ENCODE assay signal across 17 mouse cellular contexts in genomic region chr10:41767254-41767653, GRCm38 (mm10). TPM values are rescaled to one million over a fixed set of nuclear protein-coding genes. Genes with fewer than 3 reads are reported as not detected.
DNase-seq lines count a peak whose midpoint lies in the region; ATAC-seq and TF ChIP-seq lines count a peak whose summit lies in the region.
"Had no signal": no experiment of that assay in that cellular context is flagged by ENCODE, and none has a peak within 500 bp of the region (broad histone marks: within the 10 kb centered on the region; RNA-seq: fewer than 3 reads in every experiment).

No protein-coding gene starts in this region.

- H3K36me3 ChIP-seq in stomach, embryonic 16.5 days (ENCODE audit: control insufficient read depth, insufficient read depth, low read length) = no peaks in the 10 kb centered on the region
- no peaks in the 10 kb centered on the region for H3K36me3 ChIP-seq in stomach, postnatal 0 days (ENCODE audit: control insufficient read depth, insufficient read depth, low read length)
- H3K36me3 ChIP-seq in midbrain, embryonic 10.5 days = no peaks in the 10 kb centered on the region
- H3K36me3 ChIP-seq: embryonic facial prominence, embryonic 10.5 days; heart, embryonic 13.5 days; hindbrain, embryonic 15.5 days had no signal

- H3K4me2 ChIP-seq in stomach, embryonic 16.5 days (ENCODE audit: low read depth, low read length) = no peak overlapping the region
- no peak overlapping the region for H3K4me2 ChIP-seq in stomach, postnatal 0 days (replicated peaks; ENCODE audit: low read depth)
- H3K4me2 ChIP-seq: forebrain, embryonic 13.5 days; heart, embryonic 13.5 days; hindbrain, embryonic 15.5 days had no signal

- H3K4me3 ChIP-seq in stomach, embryonic 16.5 days (replicated peaks; ENCODE audit: low read length) = no peak overlapping the region
- H3K4me3 ChIP-seq in stomach, postnatal 0 days (ENCODE audit: low read depth, low read length) = no peak overlapping the region
- H3K4me3 ChIP-seq in midbrain, embryonic 10.5 days = no peak overlapping the region
- H3K4me3 ChIP-seq: embryonic facial prominence, embryonic 10.5 days; forebrain, embryonic 13.5 days; heart, embryonic 13.5 days; hindbrain, embryonic 15.5 days had no signal

- no peaks in the 10 kb centered on the region for H3K4me1 ChIP-seq in stomach, embryonic 16.5 days (ENCODE audit: control insufficient read depth, insufficient read depth, low read length)
- no peaks in the 10 kb centered on the region for H3K4me1 ChIP-seq in stomach, postnatal 0 days (replicated peaks; ENCODE audit: control insufficient read depth, insufficient read depth)
- H3K4me1 ChIP-seq in midbrain, embryonic 10.5 days = peaks cover 4% of the 10 kb centered on the region; the same call in 1 of the 2 replicates
- H3K4me1 ChIP-seq: embryonic facial prominence, embryonic 10.5 days; forebrain, embryonic 13.5 days; hindbrain, embryonic 15.5 days had no signal

- H3K9ac ChIP-seq in stomach, embryonic 16.5 days (ENCODE audit: low read length) = no peak overlapping the region
- no peak overlapping the region for H3K9ac ChIP-seq in stomach, postnatal 0 days (ENCODE audit: low read length)
- H3K9ac ChIP-seq: forebrain, embryonic 13.5 days; heart, embryonic 13.5 days; hindbrain, embryonic 15.5 days had no signal

- no peaks in the 10 kb centered on the region for H3K9me3 ChIP-seq in stomach, embryonic 16.5 days (replicated peaks; ENCODE audit: control insufficient read depth, low read length)
- H3K9me3 ChIP-seq in stomach, postnatal 0 days (ENCODE audit: control insufficient read depth, low read length) = no peaks in the 10 kb centered on the region
- H3K9me3 ChIP-seq in midbrain, embryonic 10.5 days (replicated peaks) = no peaks in the 10 kb centered on the region
- H3K9me3 ChIP-seq: embryonic facial prominence, embryonic 10.5 days; forebrain, embryonic 13.5 days; heart, embryonic 13.5 days; hindbrain, embryonic 15.5 days had no signal

- 89% methylated on average over 6 of the region's 6 CpGs for WGBS in stomach, embryonic 16.5 days
- WGBS in stomach, postnatal 0 days = 92% methylated on average over 6 of the region's 6 CpGs
- WGBS in midbrain, embryonic 10.5 days = 95% methylated on average over 6 of the region's 6 CpGs

- intact Hi-C loops in gastrocnemius, postnatal 36 days (cut with DNase I) = no loop called here

- H3K27ac ChIP-seq in stomach, embryonic 16.5 days (ENCODE audit: low read length) = peak overlapping the region; percentile 53; the same call in 1 of the 2 replicates
- no peak overlapping the region for H3K27ac ChIP-seq in stomach, postnatal 0 days (replicated peaks)
- H3K27ac ChIP-seq in midbrain, embryonic 10.5 days (replicated peaks) = no peak overlapping the region
- H3K27ac ChIP-seq: embryonic facial prominence, embryonic 10.5 days; forebrain, embryonic 13.5 days; heart, embryonic 13.5 days; hindbrain, embryonic 15.5 days had no signal

- DNase-seq in stomach, postnatal 0 days (ENCODE audit: low spot score) = no peak
- DNase-seq in thymus, postnatal 0 days (ENCODE audit: low spot score) = no peak
- no peak for DNase-seq in midbrain, embryonic 10.5 days (ENCODE audit: low spot score)
- DNase-seq in gastrocnemius, postnatal 36 days = no peak
- DNase-seq: adrenal gland, adult 2 months; adrenal gland, postnatal 25 days; cerebellum, adult 2 months; cerebellum, postnatal 10 days; heart, postnatal 36 days had no signal

- no peaks in the 10 kb centered on the region for H3K27me3 ChIP-seq in stomach, embryonic 16.5 days (ENCODE audit: control insufficient read depth, insufficient read depth, low read length)
- H3K27me3 ChIP-seq in stomach, postnatal 0 days (ENCODE audit: control insufficient read depth, insufficient read depth, low read length) = no peaks in the 10 kb centered on the region
- H3K27me3 ChIP-seq in midbrain, embryonic 10.5 days (ENCODE audit: low read depth, poor library complexity, severe bottlenecking) = no peaks in the 10 kb centered on the region
- H3K27me3 ChIP-seq: forebrain, embryonic 13.5 days; heart, embryonic 13.5 days; hindbrain, embryonic 15.5 days; Patski had no signal

- no peak for TF ChIP-seq CTCF in stomach, postnatal 0 days (IDR thresholded peaks at IDR 0.05; ENCODE audit: low read depth)

- no peak for TF ChIP-seq EP300 in stomach, postnatal 0 days (optimal IDR thresholded peaks at IDR 0.05)

- ATAC-seq in stomach, embryonic 16.5 days (ENCODE audit: insufficient read depth, low FRiP score) = no peak
- no peak for ATAC-seq in stomach, postnatal 0 days (ENCODE audit: low FRiP score, low TSS enrichment)
- peak; percentile 71 for ATAC-seq in CD4-positive, CD25-positive, alpha-beta regulatory T cell, adult 4 months
- peak; percentile 46 for ATAC-seq in inflammation-experienced regulatory T-cells, adult 6 months
- ATAC-seq: forebrain, embryonic 13.5 days; Patski had no signal

RNA-seq across cellular contexts. Expression of gene Cep57l1, which starts 42.4 kb away (rescaled TPM):
- 19.5 and 19.8 TPM in 2 replicates for polyA plus RNA-seq in stomach, embryonic 16.5 days (2015; fragmentation: Nextera tagmentation; extraction: Ambion mirVana)
- polyA plus RNA-seq in stomach, postnatal 0 days (2015; fragmentation: Nextera tagmentation; extraction: Ambion mirVana) = 5.3 and 6.0 TPM in 2 replicates
- 10 to 100 TPM; 22.2 to 27.1 TPM for polyA plus RNA-seq in CD4-positive, CD25-positive, alpha-beta regulatory T cell, adult 4 months (2017; shearing (Covaris generic))
- 10 to 100 TPM; 11.0 to 23.3 (median 18.6) TPM for polyA plus RNA-seq in inflammation-experienced regulatory T-cells, adult 6 months (2017; shearing (Covaris generic))
- 28.0 and 29.2 TPM in 2 replicates for polyA plus RNA-seq in thymus, postnatal 0 days (2015; fragmentation: Nextera tagmentation; extraction: Ambion mirVana)
- polyA plus RNA-seq in midbrain, embryonic 10.5 days (2016; fragmentation: Nextera tagmentation; extraction: Ambion mirVana) = 24.9 and 27.3 TPM in 2 replicates
- 1 to 10 TPM; 2.0 to 2.9 TPM for total RNA-seq in gastrocnemius, postnatal 36 days (2021)

RNA-seq across cellular contexts. Expression of gene Sesn1, which starts 42.5 kb away (rescaled TPM):
- 32.3 and 34.2 TPM in 2 replicates for polyA plus RNA-seq in stomach, embryonic 16.5 days (2015; fragmentation: Nextera tagmentation; extraction: Ambion mirVana)
- 18.2 and 20.1 TPM in 2 replicates for polyA plus RNA-seq in stomach, postnatal 0 days (2015; fragmentation: Nextera tagmentation; extraction: Ambion mirVana)
- polyA plus RNA-seq in CD4-positive, CD25-positive, alpha-beta regulatory T cell, adult 4 months (2017; shearing (Covaris generic)) = 100 to 1,000 TPM; 117 to 130 TPM
- polyA plus RNA-seq in inflammation-experienced regulatory T-cells, adult 6 months (2017; shearing (Covaris generic)) = 10 to 100 TPM; 30.3 to 78.4 (median 64.1) TPM
- polyA plus RNA-seq in thymus, postnatal 0 days (2015; fragmentation: Nextera tagmentation; extraction: Ambion mirVana) = 66.5 and 69.4 TPM in 2 replicates
- polyA plus RNA-seq in midbrain, embryonic 10.5 days (2016; fragmentation: Nextera tagmentation; extraction: Ambion mirVana) = 15.0 and 20.8 TPM in 2 replicates
- 10 to 100 TPM; 17.0 to 32.6 TPM for total RNA-seq in gastrocnemius, postnatal 36 days (2021)

RNA-seq across cellular contexts. Expression of gene Ccdc162, which starts 50.8 kb away (rescaled TPM):
- 0.90 and 1.0 TPM in 2 replicates for polyA plus RNA-seq in stomach, embryonic 16.5 days (2015; fragmentation: Nextera tagmentation; extraction: Ambion mirVana)
- 0.69 TPM in 2 replicates for polyA plus RNA-seq in stomach, postnatal 0 days (2015; fragmentation: Nextera tagmentation; extraction: Ambion mirVana)
- polyA plus RNA-seq in CD4-positive, CD25-positive, alpha-beta regulatory T cell, adult 4 months (2017; shearing (Covaris generic)) = 1 to 10 TPM; 1.5 to 1.6 TPM
- 1 to 10 TPM in 2 of 3 experiments, under 1 TPM in 1; 0.19 to 1.6 (median 1.3) TPM for polyA plus RNA-seq in inflammation-experienced regulatory T-cells, adult 6 months (2017; shearing (Covaris generic))
- 2.3 and 2.4 TPM in 2 replicates for polyA plus RNA-seq in thymus, postnatal 0 days (2015; fragmentation: Nextera tagmentation; extraction: Ambion mirVana)
- 0.32 and 0.34 TPM in 2 replicates for polyA plus RNA-seq in midbrain, embryonic 10.5 days (2016; fragmentation: Nextera tagmentation; extraction: Ambion mirVana)
- under 1 TPM; 0.46 to 0.62 TPM for total RNA-seq in gastrocnemius, postnatal 36 days (2021)

Comparison
In these comparisons a context has a peak if more than half of its experiments do, and no peak if none do; other contexts are left out.
1. ATAC-seq: peak in CD4-positive, CD25-positive, alpha-beta regulatory T cell, adult 4 months (single experiment) and inflammation-experienced regulatory T-cells, adult 6 months (single experiment); none in stomach, embryonic 16.5 days (single experiment) and stomach, postnatal 0 days (single experiment).